Mouse (Mus musculus) MEL (cell line): ENCODE results near the gene Actr2. TPM values are rescaled to one million over a fixed set of nuclear protein-coding genes. Genes with fewer than 3 reads are reported as not detected.

Experiments
- DNase-seq: peaks from one replicate; pipeline ENCODE4 v3.0.0; 2011; ENCODE audit warnings: low read depth, low spot score
- H3K27ac ChIP-seq: 2 replicates; pipeline ENCODE4 v1.5.1; 2012; ENCODE audit warnings: low read depth, mild to moderate bottlenecking, control low read depth, low read length, moderate library complexity; ENCODE audit not compliant: control insufficient read depth
- H3K27me3 ChIP-seq, 2 experiments: fragments of 150-350 bp in 1 of 2; sonication (generic) in 1 of 2; 2 replicates each; pipeline ENCODE4 v1.6.1; 2012; ENCODE audit warnings: low read length in 2 of 2, mild to moderate bottlenecking in 2 of 2, improper control_type of control experiment in 1 of 2, moderate library complexity in 1 of 2; ENCODE audit not compliant: insufficient read depth in 2 of 2, control insufficient read depth in 1 of 2
- H3K36me3 ChIP-seq, 2 experiments: 2 replicates each; pipeline ENCODE4 v1.6.1; 2012 to 2014; ENCODE audit warnings: low read length in 2 of 2, improper control_type of control experiment in 1 of 2, inconsistent platforms in 1 of 2, mild to moderate bottlenecking in 1 of 2; ENCODE audit not compliant: insufficient read depth in 2 of 2, control insufficient read depth in 1 of 2
- H3K4me1 ChIP-seq, 2 experiments: fragments of 150-350 bp in 1 of 2; sonication (generic) in 1 of 2; 2 replicates each; pipeline ENCODE4 v1.6.1; 2012; ENCODE audit warnings: low read length in 2 of 2, improper control_type of control experiment in 1 of 2, mild to moderate bottlenecking in 1 of 2; ENCODE audit not compliant: insufficient read depth in 2 of 2, control insufficient read depth in 1 of 2
- H3K4me3 ChIP-seq, 2 experiments: fragments of 150-350 bp in 1 of 2; sonication (generic) in 1 of 2; 2 replicates each; pipeline ENCODE4 v1.5.1; 2012; ENCODE audit warnings: low read depth in 2 of 2, low read length in 2 of 2, mild to moderate bottlenecking in 2 of 2, moderate library complexity in 2 of 2, control low read depth in 1 of 2, improper control_type of control experiment in 1 of 2; ENCODE audit not compliant: control insufficient read depth in 1 of 2, insufficient read depth in 1 of 2
- H3K79me2 ChIP-seq: 2 replicates; pipeline ENCODE4 v1.6.1; 2012; ENCODE audit warnings: mild to moderate bottlenecking, low read length, moderate library complexity; ENCODE audit not compliant: control insufficient read depth, poor library complexity, insufficient read depth
- H3K9ac ChIP-seq: 2 replicates; pipeline ENCODE4 v1.6.1; 2012; ENCODE audit warnings: low read depth, mild to moderate bottlenecking, control low read depth, low read length, moderate library complexity; ENCODE audit not compliant: control insufficient read depth, poor library complexity, severe bottlenecking
- H3K9me3 ChIP-seq: fragments of 150-350 bp; sonication (generic); replicated peaks from 2 replicates; pipeline ENCODE4 v1.6.1; 2012; ENCODE audit warnings: mild to moderate bottlenecking, low read length, improper control_type of control experiment, moderate library complexity; ENCODE audit not compliant: insufficient read depth
- BHLHE40 ChIP-seq: IDR thresholded peaks from 2 replicates; pipeline ENCODE4 v1.6.1; 2012; ENCODE audit warnings: low read depth, mild to moderate bottlenecking, inconsistent platforms, low read length, improper control_type of control experiment, borderline replicate concordance
- E2F4 ChIP-seq: IDR thresholded peaks from 2 replicates; pipeline ENCODE4 v1.6.1; 2011; ENCODE audit warnings: low read depth, low read length, improper control_type of control experiment, borderline replicate concordance
- EP300 ChIP-seq, 2 experiments: IDR thresholded peaks; 2 replicates each; pipeline ENCODE4 v1.6.1; 2011; ENCODE audit warnings: improper control_type of control experiment in 2 of 2, low read length in 2 of 2, low read depth in 1 of 2, mild to moderate bottlenecking in 1 of 2
- GABPA ChIP-seq: IDR thresholded peaks from 2 replicates; pipeline ENCODE4 v1.6.1; 2012; ENCODE audit warnings: low read depth, mild to moderate bottlenecking, inconsistent platforms, low read length, improper control_type of control experiment, moderate library complexity
- GATA1 ChIP-seq: IDR thresholded peaks from 2 replicates; pipeline ENCODE4 v1.6.1; 2011; ENCODE audit warnings: low read depth, low read length, improper control_type of control experiment
- KAT2A ChIP-seq: conservative IDR thresholded peaks from 2 replicates; pipeline ENCODE4 v1.6.1; 2012; ENCODE audit warnings: low read depth, low read length, improper control_type of control experiment, inconsistent platforms
- MAFK ChIP-seq: IDR thresholded peaks from 2 replicates; pipeline ENCODE4 v1.6.1; 2011; ENCODE audit warnings: low read depth, mild to moderate bottlenecking, low read length, improper control_type of control experiment, borderline replicate concordance
- MAZ ChIP-seq: IDR thresholded peaks from 2 replicates; pipeline ENCODE4 v1.6.1; 2012; ENCODE audit warnings: low read depth, mild to moderate bottlenecking, inconsistent platforms, low read length, improper control_type of control experiment
- MEF2A ChIP-seq: IDR thresholded peaks from 2 replicates; pipeline ENCODE4 v1.6.1; 2014; ENCODE audit warnings: low read depth, mild to moderate bottlenecking, inconsistent platforms, low read length, improper control_type of control experiment; ENCODE audit not compliant: poor library complexity, insufficient replicate concordance, severe bottlenecking; ENCODE audit errors: extremely low read depth
- MYB ChIP-seq: IDR thresholded peaks from 2 replicates; pipeline ENCODE4 v1.6.1; 2011; ENCODE audit warnings: mild to moderate bottlenecking, low read depth, low read length, improper control_type of control experiment
- MYC ChIP-seq: IDR thresholded peaks from 2 replicates; pipeline ENCODE4 v1.6.1; 2011; ENCODE audit warnings: low read depth, mild to moderate bottlenecking, low read length, improper control_type of control experiment, moderate library complexity
- POLR2AphosphoS5 ChIP-seq: IDR thresholded peaks from 2 replicates; pipeline ENCODE4 v1.6.1; 2012; ENCODE audit warnings: low read depth, borderline replicate concordance, mild to moderate bottlenecking, inconsistent platforms, low read length, moderate library complexity, mixed read lengths
- RAD21 ChIP-seq: IDR thresholded peaks from 2 replicates; pipeline ENCODE4 v1.6.1; 2011; ENCODE audit warnings: mild to moderate bottlenecking, low read depth, low read length, improper control_type of control experiment
- RCOR1 ChIP-seq: IDR thresholded peaks from 2 replicates; pipeline ENCODE4 v1.6.1; 2012; ENCODE audit warnings: low read depth, mild to moderate bottlenecking, inconsistent platforms, low read length, improper control_type of control experiment
- SIN3A ChIP-seq: IDR thresholded peaks from 2 replicates; pipeline ENCODE4 v1.6.1; 2012; ENCODE audit warnings: low read length, improper control_type of control experiment, inconsistent platforms
- TAL1 ChIP-seq: IDR thresholded peaks from 2 replicates; pipeline ENCODE4 v1.6.1; 2012; ENCODE audit warnings: mild to moderate bottlenecking, inconsistent platforms, low read length, moderate library complexity, mixed read lengths
- TCF12 ChIP-seq: IDR thresholded peaks from 2 replicates; pipeline ENCODE4 v1.6.1; 2014; ENCODE audit warnings: low read depth, mild to moderate bottlenecking, inconsistent platforms, low read length, improper control_type of control experiment, moderate library complexity
- UBTF ChIP-seq: IDR thresholded peaks from 2 replicates; pipeline ENCODE4 v1.6.1; 2012; ENCODE audit warnings: low read depth, mild to moderate bottlenecking, inconsistent platforms, low read length, improper control_type of control experiment, moderate library complexity, borderline replicate concordance; ENCODE audit not compliant: insufficient read depth
- ZC3H11A ChIP-seq: IDR thresholded peaks from 2 replicates; pipeline ENCODE4 v1.6.1; 2012; ENCODE audit warnings: low read depth, mild to moderate bottlenecking, inconsistent platforms, low read length, improper control_type of control experiment
- polyA plus RNA-seq, 2 experiments: library from polyadenylated mRNA; stranded (reverse) in 1 of 2; unstranded in 1 of 2; fragments of >175 nt in 1 of 2; fragments of >200 nt in 1 of 2; gene quantifications; 2 replicates each; pipeline versions ENCODE4 v1.2.1 to v1.2.4; 2012; ENCODE audit warnings: low replicate concordance in 2 of 2, low read depth in 1 of 2; ENCODE audit not compliant: insufficient read length in 2 of 2, insufficient read depth in 1 of 2, missing spikeins in 1 of 2
- total RNA-seq: library from RNA; depleted of rRNA; stranded (reverse); fragments of 300-350 nt; gene quantifications from 2 replicates; pipeline ENCODE4 v1.2.3, GENCODE M21; 2012

Gene Actr2
- total and polyA plus RNA-seq, 3 experiments, result 40.0 to 172 (median 160) TPM

GRCm38 (mm10) chr11:20086306-20086705 lies 26.4 kb downstream of the Actr2 start:
- Histone ChIP-seq H3K36me3 (peaks cover 0 to 62% of the 10 kb centered on the region in 2 experiments; a peak in 2 of 4 replicates), H3K79me2 (peaks cover 2% of the 10 kb centered on the region; the same call in 1 of the 2 replicates), H3K27me3 (no peaks in the 10 kb centered on the region), H3K27ac (no peak overlapping the region), H3K4me3 (no peak overlapping the region), H3K9me3 (no peaks in the 10 kb centered on the region), H3K9ac (no peak overlapping the region), H3K4me1 (no peaks in the 10 kb centered on the region)
- TF ChIP-seq MAZ (no peak), MEF2A (no peak), SIN3A (no peak), POLR2AphosphoS5 (no peak), ZC3H11A (no peak), KAT2A (no peak), MYC (no peak), TAL1 (no peak), MAFK (no peak)
- DNase-seq, result no peak

GRCm38 (mm10) chr11:20085635-20086034 lies 27.1 kb downstream of the Actr2 start:
- Histone ChIP-seq H3K27ac (no peak overlapping the region), H3K36me3 (peaks cover 0 to 64% of the 10 kb centered on the region in 2 experiments; a peak in 2 of 4 replicates), H3K9me3 (no peaks in the 10 kb centered on the region), H3K4me1 (no peaks in the 10 kb centered on the region), H3K4me3 (no peak overlapping the region), H3K27me3 (no peaks in the 10 kb centered on the region), H3K9ac (no peak overlapping the region), H3K79me2 (peaks cover 4% of the 10 kb centered on the region; the same call in 1 of the 2 replicates)
- TF ChIP-seq BHLHE40 (no peak), EP300 (IDR thresholded peaks at IDR 0.05; ENCODE audit: low read depth in 1 of 2, low read length in 2 of 2) (no peak), RAD21 (no peak), E2F4 (no peak), MAZ (no peak), GABPA (no peak), UBTF (no peak)
- no peak for DNase-seq

GRCm38 (mm10) chr11:20075415-20075814 lies 37.3 kb downstream of the Actr2 start:
- TF ChIP-seq MYB (peak; percentile 61; the same call in 1 of the 2 replicates), RCOR1 (peak; percentile 58; the same call in 1 of the 2 replicates), EP300 (IDR thresholded peaks at IDR 0.05; ENCODE audit: low read depth in 1 of 2, low read length in 2 of 2) (peak; percentile 65 to 67), MYC (no peak), GATA1 (peak; percentile 64), TCF12 (0 out of 2 replicates have a peak, but pooled peaks have one; percentile 7), E2F4 (no peak)
- Histone ChIP-seq H3K27me3 (no peaks in the 10 kb centered on the region), H3K36me3 (peaks cover 19 to 72% of the 10 kb centered on the region in 2 experiments)

More at GRCm38 (mm10) chr11:20075415-20075814, 37.3 kb downstream of the Actr2 start:
- Histone ChIP-seq H3K9ac (no peak overlapping the region), H3K27ac (no peak overlapping the region), H3K9me3 (no peaks in the 10 kb centered on the region), H3K4me3 (no peak overlapping the region), H3K4me1 (no peaks in the 10 kb centered on the region), H3K79me2 (0 out of 2 replicates have a peak, but pooled peaks cover 1% of the 10 kb centered on the region)
- peak; percentile 51 for DNase-seq
